Mouse (Mus musculus): ENCODE data around the gene Mmp14. TPM values are rescaled to one million over a fixed set of nuclear protein-coding genes. Genes with fewer than 3 reads are reported as not detected.

Gene Mmp14
- total and polyA plus RNA-seq, 2 experiments from 2014 or later = 60.9 to 73.2 TPM

GRCm38 (mm10) chr14:54462146-54462545 lies 30.7 kb downstream of the Mmp14 start:
- WGBS = 75% methylated on average over 4 of the region's 4 CpGs
- H3K9me3 ChIP-seq (replicated peaks; ENCODE audit: control insufficient read depth, low read length) = no peaks in the 10 kb centered on the region

GRCm38 (mm10) chr14:54463108-54463958 lies 31.9 kb downstream of the Mmp14 start:
- 14% methylated on average over 12 of the region's 12 CpGs for WGBS
- Histone ChIP-seq H3K9ac (replicated peaks; ENCODE audit: low read depth, low read length) (peak overlapping the region; percentile 93; the same call in 1 of the 2 replicates), H3K27me3 (ENCODE audit: control insufficient read depth, insufficient read depth, low read length) (no peaks in the 10 kb centered on the region), H3K4me3 (ENCODE audit: low read depth, low read length) (peak overlapping the region; percentile 97), H3K27ac (ENCODE audit: low read depth) (peak overlapping the region; percentile 91), H3K4me1 (ENCODE audit: control insufficient read depth, insufficient read depth) (no peaks in the 10 kb centered on the region), H3K36me3 (replicated peaks; ENCODE audit: control insufficient read depth, insufficient read depth, low read length) (peaks cover 21% of the 10 kb centered on the region), H3K9me3 (replicated peaks; ENCODE audit: control insufficient read depth, low read length) (no peaks in the 10 kb centered on the region), H3K4me2 (ENCODE audit: low read depth, low read length) (peak overlapping the region; percentile 93)
- no peak for ATAC-seq (ENCODE audit: insufficient read depth, low read depth)
- DNase-seq (ENCODE audit: low spot score) = no peak
- TF ChIP-seq EP300 (IDR thresholded peaks at IDR 0.05; ENCODE audit: low read depth) (0 out of 2 replicates have a peak, but pooled peaks have one; percentile 20), CTCF (IDR thresholded peaks at IDR 0.05; ENCODE audit: low read depth) (no peak)

More at GRCm38 (mm10) chr14:54462146-54462545, 30.7 kb downstream of the Mmp14 start:
- TF ChIP-seq EP300 (IDR thresholded peaks at IDR 0.05; ENCODE audit: low read depth) (no peak), CTCF (IDR thresholded peaks at IDR 0.05; ENCODE audit: low read depth) (no peak)
- Histone ChIP-seq H3K27me3 (ENCODE audit: control insufficient read depth, insufficient read depth, low read length) (no peaks in the 10 kb centered on the region), H3K4me1 (ENCODE audit: control insufficient read depth, insufficient read depth) (no peaks in the 10 kb centered on the region), H3K4me3 (ENCODE audit: low read depth, low read length) (no peak overlapping the region), H3K9ac (replicated peaks; ENCODE audit: low read depth, low read length) (no peak overlapping the region), H3K4me2 (ENCODE audit: low read depth, low read length) (no peak overlapping the region), H3K36me3 (replicated peaks; ENCODE audit: control insufficient read depth, insufficient read depth, low read length) (peaks cover 10% of the 10 kb centered on the region), H3K27ac (ENCODE audit: low read depth) (no peak overlapping the region)
- ATAC-seq (ENCODE audit: insufficient read depth, low read depth) (no peak), DNase-seq (ENCODE audit: low spot score) (no peak)

DNA sequence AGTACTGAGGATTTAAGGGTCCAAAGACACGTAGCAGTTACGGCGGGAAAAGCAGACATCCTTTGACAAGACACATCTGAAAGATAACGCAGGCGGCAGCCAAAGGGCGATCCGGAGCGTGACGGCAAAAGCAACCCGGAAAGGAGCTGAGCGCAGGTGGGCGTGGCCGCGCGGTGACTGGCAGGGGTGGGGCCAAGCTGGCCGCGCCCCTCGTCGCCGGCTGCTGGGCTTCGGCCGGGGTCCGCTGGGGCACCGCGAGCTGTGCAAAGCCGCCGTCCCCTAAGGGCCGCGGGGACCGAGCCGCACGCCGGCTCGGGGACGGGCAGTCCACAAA lies 32.5 kb downstream of the Mmp14 start, which contains the start of gene Lrp10:
TSS of gene Lrp10 (plus strand) at position 179 of the 334 bp plus-strand sequence.
- peak within 1 kb of the TSS; percentile 93 for H3K9ac ChIP-seq (replicated peaks; ENCODE audit: low read depth, low read length)
- H3K36me3 ChIP-seq (replicated peaks; ENCODE audit: control insufficient read depth, insufficient read depth, low read length) = peaks cover 26% of the 10 kb centered on the region
- H3K4me1 ChIP-seq (ENCODE audit: control insufficient read depth, insufficient read depth) = no peaks in the 10 kb centered on the region
- peak within 1 kb of the TSS; percentile 97 for H3K4me3 ChIP-seq (ENCODE audit: low read depth, low read length)
- TF ChIP-seq CTCF (IDR thresholded peaks at IDR 0.05; ENCODE audit: low read depth) (no peak), EP300 (IDR thresholded peaks at IDR 0.05; ENCODE audit: low read depth) (0 out of 2 replicates have a peak, but pooled peaks have one; percentile 6)
- H3K27me3 ChIP-seq (ENCODE audit: control insufficient read depth, insufficient read depth, low read length) = no peaks in the 10 kb centered on the region
- H3K4me2 ChIP-seq (ENCODE audit: low read depth, low read length) = peak within 1 kb of the TSS; percentile 93
- H3K27ac ChIP-seq (ENCODE audit: low read depth) = peak within 1 kb of the TSS; percentile 91
- WGBS = under 1% methylated on average over 30 of the region's 35 CpGs
- DNase-seq (ENCODE audit: low spot score) = peak; percentile 88
- ATAC-seq (ENCODE audit: insufficient read depth, low read depth) = peak; percentile 91
- H3K9me3 ChIP-seq (replicated peaks; ENCODE audit: control insufficient read depth, low read length) = no peaks in the 10 kb centered on the region

GRCm38 (mm10) chr14:54464293-54465005 lies 33.0 kb downstream of the Mmp14 start:
- Histone ChIP-seq H3K9me3 (replicated peaks; ENCODE audit: control insufficient read depth, low read length) (no peaks in the 10 kb centered on the region), H3K27ac (ENCODE audit: low read depth) (peak overlapping the region; percentile 91), H3K4me3 (ENCODE audit: low read depth, low read length) (peak overlapping the region; percentile 97), H3K9ac (replicated peaks; ENCODE audit: low read depth, low read length) (peak overlapping the region; percentile 93), H3K27me3 (ENCODE audit: control insufficient read depth, insufficient read depth, low read length) (no peaks in the 10 kb centered on the region), H3K4me2 (ENCODE audit: low read depth, low read length) (peak overlapping the region; percentile 93), H3K4me1 (ENCODE audit: control insufficient read depth, insufficient read depth) (no peaks in the 10 kb centered on the region), H3K36me3 (replicated peaks; ENCODE audit: control insufficient read depth, insufficient read depth, low read length) (peaks cover 32% of the 10 kb centered on the region)
- under 1% methylated on average over 39 of the region's 57 CpGs for WGBS
- TF ChIP-seq EP300 (IDR thresholded peaks at IDR 0.05; ENCODE audit: low read depth) = no peak
- peak; percentile 58 for TF ChIP-seq CTCF (IDR thresholded peaks at IDR 0.05; ENCODE audit: low read depth)
- ATAC-seq (ENCODE audit: insufficient read depth, low read depth) = peak; percentile 71
- peak; percentile 70 for DNase-seq (ENCODE audit: low spot score)

- Histone ChIP-seq H3K4me3 (ENCODE audit: low read depth, low read length) (no peak overlapping the region), H3K9ac (replicated peaks; ENCODE audit: low read depth, low read length) (no peak overlapping the region), H3K36me3 (replicated peaks; ENCODE audit: control insufficient read depth, insufficient read depth, low read length) (peaks cover 37% of the 10 kb centered on the region), H3K4me1 (ENCODE audit: control insufficient read depth, insufficient read depth) (peaks cover 4% of the 10 kb centered on the region; the same call in 1 of the 2 replicates), H3K9me3 (replicated peaks; ENCODE audit: control insufficient read depth, low read length) (no peaks in the 10 kb centered on the region), H3K4me2 (ENCODE audit: low read depth, low read length) (no peak overlapping the region), H3K27ac (ENCODE audit: low read depth) (no peak overlapping the region), H3K27me3 (ENCODE audit: control insufficient read depth, insufficient read depth, low read length) (0 out of 2 replicates have a peak, but pooled peaks cover under 1% of the 10 kb centered on the region)
- ATAC-seq (ENCODE audit: insufficient read depth, low read depth) (no peak), DNase-seq (ENCODE audit: low spot score) (no peak)
- TF ChIP-seq EP300 (IDR thresholded peaks at IDR 0.05; ENCODE audit: low read depth) = no peak
- TF ChIP-seq CTCF (IDR thresholded peaks at IDR 0.05; ENCODE audit: low read depth) = no peak
- WGBS = 90% methylated on average over 2 of the region's 2 CpGs
Measured at GRCm38 (mm10) chr14:54471467-54471866, 40.1 kb downstream of the Mmp14 start.
